Mouse (Mus musculus): ENCODE data around the gene Bod1.

Bod1 gene

GRCm38 (mm10) chr11:31671354-31672169 is at the start of gene Bod1:
Gene Bod1, minus strand, starts transcription at chr11:31671885.
- peak; percentile 99 for DNase-seq (ENCODE audit: low read depth, low spot score)

- no peak for DNase-seq (ENCODE audit: low read depth, low spot score)
Measured at GRCm38 (mm10) chr11:31719090-31719489, 47.4 kb upstream of the Bod1 start.

- no peak for DNase-seq (ENCODE audit: low read depth, low spot score)
Measured at GRCm38 (mm10) chr11:31717926-31718735, 46.4 kb upstream of the Bod1 start.

- DNase-seq (ENCODE audit: low read depth, low spot score): peak; percentile 98
Measured at GRCm38 (mm10) chr11:31713641-31714121, 42.0 kb upstream of the Bod1 start.

- DNase-seq (ENCODE audit: low read depth, low spot score): peak; percentile 81
Measured at GRCm38 (mm10) chr11:31713116-31713515, 41.4 kb upstream of the Bod1 start.

- no peak for DNase-seq (ENCODE audit: low read depth, low spot score)
Measured at GRCm38 (mm10) chr11:31707771-31708170, 36.1 kb upstream of the Bod1 start.

- peak; percentile 90 for DNase-seq (ENCODE audit: low read depth, low spot score)
Measured at GRCm38 (mm10) chr11:31703173-31703572, 31.5 kb upstream of the Bod1 start.

- no peak for DNase-seq (ENCODE audit: low read depth, low spot score)
Measured at GRCm38 (mm10) chr11:31701901-31702300, 30.2 kb upstream of the Bod1 start.

- no peak for DNase-seq (ENCODE audit: low read depth, low spot score)
Measured at GRCm38 (mm10) chr11:31699502-31699901, 27.8 kb upstream of the Bod1 start.

- DNase-seq (ENCODE audit: low read depth, low spot score): peak; percentile 94
Measured at GRCm38 (mm10) chr11:31694801-31695200, 23.1 kb upstream of the Bod1 start.

- no peak for DNase-seq (ENCODE audit: low read depth, low spot score)
Measured at GRCm38 (mm10) chr11:31694109-31694508, 22.4 kb upstream of the Bod1 start.

- DNase-seq (ENCODE audit: low read depth, low spot score): no peak
Measured at GRCm38 (mm10) chr11:31693322-31693721, 21.6 kb upstream of the Bod1 start.

- no peak for DNase-seq (ENCODE audit: low read depth, low spot score)
Measured at GRCm38 (mm10) chr11:31688956-31689355, 17.3 kb upstream of the Bod1 start.

- peak; percentile 27 for DNase-seq (ENCODE audit: low read depth, low spot score)
Measured at GRCm38 (mm10) chr11:31684913-31685567, 13.4 kb upstream of the Bod1 start.

- DNase-seq (ENCODE audit: low read depth, low spot score): peak; percentile 90
Measured at GRCm38 (mm10) chr11:31684126-31684525, 12.4 kb upstream of the Bod1 start.

- no peak for DNase-seq (ENCODE audit: low read depth, low spot score)
Measured at GRCm38 (mm10) chr11:31679840-31680381, 8.2 kb upstream of the Bod1 start.

- DNase-seq (ENCODE audit: low read depth, low spot score): no peak
Measured at GRCm38 (mm10) chr11:31677309-31677708, 5.6 kb upstream of the Bod1 start.

- DNase-seq (ENCODE audit: low read depth, low spot score): no peak
Measured at GRCm38 (mm10) chr11:31676661-31677252, 5.1 kb upstream of the Bod1 start.

GRCm38 (mm10) chr11:31675430-31675829 is 3.7 kb upstream of the Bod1 start:
- DNase-seq (ENCODE audit: low read depth, low spot score): peak; percentile 86

GRCm38 (mm10) chr11:31672170-31672563 is 482 bp upstream of the Bod1 start:
- DNase-seq (ENCODE audit: low read depth, low spot score): no peak

- no peak for DNase-seq (ENCODE audit: low read depth, low spot score)
Measured at GRCm38 (mm10) chr11:31670468-31670921, 1.2 kb downstream of the Bod1 start.

All from brain, adult 2 months (tissue).